34 mouse cellular contexts compared by ENCODE assay signal in genomic region chr8:104806127-104806526, GRCm38 (mm10). TPM values are rescaled to one million over a fixed set of nuclear protein-coding genes. Genes with fewer than 3 reads are reported as not detected.
DNase-seq lines count a peak whose midpoint lies in the region; ATAC-seq lines count a peak whose summit lies in the region.
"Had no signal": no experiment of that assay in that cellular context is flagged by ENCODE, and none has a peak within 500 bp of the region (broad histone marks: within the 10 kb centered on the region; RNA-seq: fewer than 3 reads in every experiment).

No protein-coding gene starts in this region.

- H3K4me2 ChIP-seq in midbrain, embryonic 13.5 days (replicated peaks), result no peak overlapping the region
- H3K4me2 ChIP-seq: kidney, embryonic 15.5 days; liver, embryonic 12.5 days had no signal

- no peak overlapping the region for H3K27ac ChIP-seq in midbrain, embryonic 13.5 days
- H3K27ac ChIP-seq: hindbrain, embryonic 10.5 days; kidney, embryonic 15.5 days; left cerebral cortex, adult 2 months; liver, embryonic 12.5 days had no signal

- no peak overlapping the region for H3K4me3 ChIP-seq in midbrain, embryonic 13.5 days (replicated peaks)
- H3K4me3 ChIP-seq: hindbrain, embryonic 10.5 days; kidney, embryonic 15.5 days; left cerebral cortex, adult 2 months; liver, embryonic 12.5 days; megakaryocyte, embryonic 14.5 days had no signal

- peaks cover 6% of the 10 kb centered on the region for H3K4me1 ChIP-seq in midbrain, embryonic 13.5 days (replicated peaks)
- H3K4me1 ChIP-seq: hindbrain, embryonic 10.5 days; kidney, embryonic 15.5 days; liver, embryonic 12.5 days had no signal

- intact Hi-C loops in left cerebral cortex, postnatal 4 days (cut with DNase I), result no loop called here
- intact Hi-C loops in left cerebral cortex, postnatal 25 days (cut with DNase I), result no loop called here

- WGBS in midbrain, embryonic 13.5 days, result 13% methylated on average over 2 of the region's 2 CpGs

- no peak overlapping the region for H3K9ac ChIP-seq in midbrain, embryonic 13.5 days (replicated peaks)
- H3K9ac ChIP-seq: forebrain, postnatal 0 days; kidney, embryonic 15.5 days; liver, embryonic 12.5 days; liver, postnatal 0 days had no signal

- no peaks in the 10 kb centered on the region for H3K27me3 ChIP-seq in midbrain, embryonic 13.5 days
- H3K27me3 ChIP-seq: kidney, embryonic 15.5 days; liver, embryonic 12.5 days; megakaryocyte, embryonic 14.5 days; Patski had no signal

- ATAC-seq in midbrain, embryonic 13.5 days, result peak; percentile 56
- no peak for ATAC-seq in megakaryocyte progenitor cell, adult 5-6 weeks (replicated peaks; ENCODE audit: poor library complexity)
- ATAC-seq: forebrain, postnatal 0 days; hindbrain, embryonic 16.5 days; liver, embryonic 12.5 days; liver, postnatal 0 days; Patski had no signal

- H3K36me3 ChIP-seq in midbrain, embryonic 13.5 days, result no peaks in the 10 kb centered on the region
- H3K36me3 ChIP-seq: hindbrain, embryonic 10.5 days; kidney, embryonic 15.5 days; liver, embryonic 12.5 days had no signal

- DNase-seq in embryo, embryonic 10 days (ENCODE audit: low spot score), result peak; percentile 8
- DNase-seq in embryo, embryonic 9.5 days (ENCODE audit: extremely low spot score), result no peak
- DNase-seq in left cerebral cortex, postnatal 4 days, result peak; percentile 5
- no peak for DNase-seq in left cerebral cortex, postnatal 25 days (ENCODE audit: low spot score in 2 of 2)
- peak; percentile 75 for DNase-seq in retina, postnatal 1 day
- DNase-seq: adrenal gland, postnatal 10 days; cerebellum, adult 11 months; cerebellum, adult 9-10 months; forebrain, postnatal 0 days; gastrocnemius, postnatal 10 days; heart, postnatal 14 days; kidney, adult 18-20 months; kidney, postnatal 25 days; liver, postnatal 0 days; lung, postnatal 36 days; right cerebral cortex, postnatal 14 days had no signal

- no peaks in the 10 kb centered on the region for H3K9me3 ChIP-seq in midbrain, embryonic 13.5 days
- H3K9me3 ChIP-seq: hindbrain, embryonic 10.5 days; kidney, embryonic 15.5 days; liver, embryonic 12.5 days; megakaryocyte, embryonic 14.5 days had no signal

RNA-seq across cellular contexts. Expression of gene Ces2b, which starts 25.2 kb away (rescaled TPM):
- total RNA-seq in left cerebral cortex, postnatal 4 days (2021), result under 1 TPM; 0.18 to 0.26 TPM
- under 1 TPM; 0.16 to 0.46 TPM for total RNA-seq in left cerebral cortex, postnatal 25 days (2021)
- polyA plus RNA-seq in midbrain, embryonic 13.5 days (2015; fragmentation: Nextera tagmentation; extraction: Ambion mirVana), result 0.13 and 0.23 TPM in 2 replicates
- total RNA-seq in megakaryocyte progenitor cell, adult 5-6 weeks (2015), result not detected in 2 replicates
- 0.20 and 0.21 TPM in 2 replicates for total RNA-seq in megakaryocyte progenitor cell, adult 5-6 weeks (2017)
- total RNA-seq: forebrain, postnatal 0 days; layer of hippocampus, adult 18-20 months; MEL; neutrophil, adult 5-6 weeks had no signal
- polyA plus RNA-seq: forebrain, postnatal 0 days; heart, embryonic 14.5 days; Patski had no signal

RNA-seq across cellular contexts. Expression of gene Ces2c, which starts 40.7 kb away (rescaled TPM):
- total RNA-seq in left cerebral cortex, postnatal 4 days (2021), result not detected
- total RNA-seq in left cerebral cortex, postnatal 25 days (2021), result not detected
- polyA plus RNA-seq in midbrain, embryonic 13.5 days (2015; fragmentation: Nextera tagmentation; extraction: Ambion mirVana), result not detected in 2 replicates
- total RNA-seq in megakaryocyte progenitor cell, adult 5-6 weeks (2015), result not detected in 2 replicates
- not detected in 2 replicates for total RNA-seq in megakaryocyte progenitor cell, adult 5-6 weeks (2017)
- total RNA-seq: forebrain, postnatal 0 days; heart, adult 8-10 months; heart, postnatal 14 days; layer of hippocampus, adult 18-20 months; layer of hippocampus, postnatal 14 days; left cerebral cortex, adult 2 months; left cerebral cortex, postnatal 36 days; MEL; neutrophil, adult 5-6 weeks had no signal
- polyA plus RNA-seq: forebrain, postnatal 0 days; heart, embryonic 14.5 days; hindbrain, embryonic 10.5 days; hindbrain, embryonic 16.5 days; liver, embryonic 12.5 days; lung, embryonic 16.5 days; Patski; testis, adult 2 months had no signal

Comparison
In these comparisons a context has a peak if more than half of its experiments do, and no peak if none do; other contexts are left out.
1. DNase-seq: peak in embryo, embryonic 10 days (single experiment), left cerebral cortex, postnatal 4 days (single experiment) and retina, postnatal 1 day (single experiment); none in embryo, embryonic 9.5 days (single experiment) and left cerebral cortex, postnatal 25 days (0 of 2).